28 mouse cellular contexts compared by ENCODE assay signal in the genomic region with DNA sequence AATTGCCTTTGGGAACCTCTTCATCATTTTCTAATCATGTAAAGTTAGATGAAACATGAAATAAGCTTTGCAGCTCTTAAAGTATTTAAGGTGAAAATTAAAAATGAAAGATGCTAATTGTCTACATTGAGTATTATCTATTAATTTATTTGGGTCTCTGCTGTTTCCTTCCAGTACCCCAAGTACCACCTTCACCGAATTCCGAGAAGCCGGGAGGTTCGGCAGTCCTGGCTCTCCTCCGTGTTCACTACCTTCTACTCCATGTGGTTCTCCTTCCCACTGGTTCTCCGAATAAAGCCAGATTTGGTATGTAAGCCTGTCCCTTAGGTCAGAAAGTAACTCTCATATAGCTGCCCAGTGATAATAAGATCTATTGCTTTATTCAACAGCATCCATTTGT.
"Had no signal": no experiment of that assay in that cellular context is flagged by ENCODE, and none has a peak within 500 bp of the region (broad histone marks: within the 10 kb centered on the region; RNA-seq: fewer than 3 reads in every experiment).

No protein-coding gene starts in this region.

- H3K27ac ChIP-seq: embryonic facial prominence, embryonic 10.5 days; embryonic facial prominence, embryonic 12.5 days; embryonic facial prominence, embryonic 13.5 days; forebrain, embryonic 10.5 days; forebrain, embryonic 12.5 days; forebrain, embryonic 13.5 days; forebrain, embryonic 15.5 days; gastrocnemius, adult 2 months; heart, adult 2 months had no signal

- DNase-seq: cerebellum, adult 18-20 months; cerebellum, adult 2 months; cerebellum, adult 8-10 months; cerebellum, adult 9-10 months; cerebellum, adult 9-11 months; cerebellum, postnatal 10 days; cerebellum, postnatal 14 days; cerebellum, postnatal 25 days; embryo, embryonic 11 days; forebrain, postnatal 0 days; gastrocnemius, adult 2 months; gastrocnemius, postnatal 10 days; gastrocnemius, postnatal 14 days; gastrocnemius, postnatal 25 days; gastrocnemius, postnatal 36 days; heart, adult 18-20 months; heart, adult 2 months had no signal

- H3K9me3 ChIP-seq: embryonic facial prominence, embryonic 12.5 days; embryonic facial prominence, embryonic 13.5 days; forebrain, embryonic 12.5 days; forebrain, embryonic 13.5 days; forebrain, embryonic 15.5 days had no signal

- H3K9ac ChIP-seq: embryonic facial prominence, embryonic 12.5 days; embryonic facial prominence, embryonic 13.5 days; embryonic facial prominence, embryonic 15.5 days; forebrain, embryonic 12.5 days; forebrain, embryonic 13.5 days; forebrain, embryonic 15.5 days; forebrain, postnatal 0 days had no signal

- H3K36me3 ChIP-seq: embryonic facial prominence, embryonic 15.5 days; forebrain, embryonic 12.5 days; forebrain, embryonic 15.5 days had no signal

- H3K27me3 ChIP-seq: embryonic facial prominence, embryonic 12.5 days; embryonic facial prominence, embryonic 13.5 days; embryonic facial prominence, embryonic 15.5 days; forebrain, embryonic 12.5 days; forebrain, embryonic 13.5 days; forebrain, embryonic 15.5 days had no signal

- H3K4me3 ChIP-seq: embryonic facial prominence, embryonic 10.5 days; embryonic facial prominence, embryonic 12.5 days; embryonic facial prominence, embryonic 13.5 days; embryonic facial prominence, embryonic 15.5 days; erythroblast, embryonic 14.5 days; forebrain, embryonic 10.5 days; forebrain, embryonic 12.5 days; forebrain, embryonic 13.5 days; forebrain, embryonic 15.5 days; gastrocnemius, adult 2 months; heart, adult 2 months had no signal

- H3K4me2 ChIP-seq: embryonic facial prominence, embryonic 12.5 days; embryonic facial prominence, embryonic 13.5 days; embryonic facial prominence, embryonic 15.5 days; forebrain, embryonic 12.5 days; forebrain, embryonic 13.5 days; forebrain, embryonic 15.5 days had no signal

- ATAC-seq: forebrain, embryonic 13.5 days; forebrain, embryonic 14.5 days; forebrain, embryonic 15.5 days; forebrain, embryonic 16.5 days; forebrain, postnatal 0 days had no signal

- H3K4me1 ChIP-seq: embryonic facial prominence, embryonic 10.5 days; embryonic facial prominence, embryonic 12.5 days; embryonic facial prominence, embryonic 13.5 days; forebrain, embryonic 10.5 days; forebrain, embryonic 12.5 days; forebrain, embryonic 13.5 days; forebrain, embryonic 15.5 days had no signal
